Mouse (Mus musculus) forebrain, embryonic 10.5 days (tissue): ENCODE results near the gene Ddx52. TPM values are rescaled to one million over a fixed set of nuclear protein-coding genes. Genes with fewer than 3 reads are reported as not detected.

Source experiments
- DNase-seq: peaks from one replicate; pipeline ENCODE4 v3.0.0-alpha.2; 2017; ENCODE audit warnings: low spot score; ENCODE audit errors: extremely low spot score
- H3K27ac ChIP-seq: fragments of 300-500 bp; sonication (generic); 2 replicates; pipeline ENCODE4 v1.5.1; 2016; ENCODE audit warnings: mild to moderate bottlenecking
- H3K27me3 ChIP-seq: fragments of 300-500 bp; sonication (generic); 2 replicates; pipeline ENCODE4 v1.6.1; 2016; ENCODE audit warnings: mild to moderate bottlenecking; ENCODE audit not compliant: poor library complexity, severe bottlenecking
- H3K36me3 ChIP-seq: fragments of 300-500 bp; sonication (generic); replicated peaks from 2 replicates; pipeline ENCODE4 v1.6.1; 2016; ENCODE audit warnings: mild to moderate bottlenecking, moderate library complexity
- H3K4me1 ChIP-seq: fragments of 300-500 bp; sonication (generic); 2 replicates; pipeline ENCODE4 v1.6.1; 2016
- H3K4me3 ChIP-seq: fragments of 300-500 bp; sonication (generic); 2 replicates; pipeline ENCODE4 v1.5.1; 2016; ENCODE audit warnings: mild to moderate bottlenecking, moderate library complexity
- H3K9me3 ChIP-seq: fragments of 300-500 bp; sonication (generic); 2 replicates; pipeline ENCODE4 v1.6.1; 2016; ENCODE audit warnings: mild to moderate bottlenecking, moderate library complexity
- WGBS: fragments of 180-500 bp; shearing (Covaris S2); methylation state at CpG from one replicate; pipeline ENCODE4 v1.1.7; 2016; 5-methylcytosine and 5-hydroxymethylcytosine counted together
- polyA plus RNA-seq: library from polyadenylated mRNA; unstranded; fragments of >200 nt; fragmentation: Nextera tagmentation; extraction: Ambion mirVana; gene quantifications from 2 replicates; pipeline ENCODE4 v1.2.1, GENCODE M21; 2016

Ddx52 gene
- polyA plus RNA-seq, 1 experiment from 2014 or later: 50.3 TPM

DNA sequence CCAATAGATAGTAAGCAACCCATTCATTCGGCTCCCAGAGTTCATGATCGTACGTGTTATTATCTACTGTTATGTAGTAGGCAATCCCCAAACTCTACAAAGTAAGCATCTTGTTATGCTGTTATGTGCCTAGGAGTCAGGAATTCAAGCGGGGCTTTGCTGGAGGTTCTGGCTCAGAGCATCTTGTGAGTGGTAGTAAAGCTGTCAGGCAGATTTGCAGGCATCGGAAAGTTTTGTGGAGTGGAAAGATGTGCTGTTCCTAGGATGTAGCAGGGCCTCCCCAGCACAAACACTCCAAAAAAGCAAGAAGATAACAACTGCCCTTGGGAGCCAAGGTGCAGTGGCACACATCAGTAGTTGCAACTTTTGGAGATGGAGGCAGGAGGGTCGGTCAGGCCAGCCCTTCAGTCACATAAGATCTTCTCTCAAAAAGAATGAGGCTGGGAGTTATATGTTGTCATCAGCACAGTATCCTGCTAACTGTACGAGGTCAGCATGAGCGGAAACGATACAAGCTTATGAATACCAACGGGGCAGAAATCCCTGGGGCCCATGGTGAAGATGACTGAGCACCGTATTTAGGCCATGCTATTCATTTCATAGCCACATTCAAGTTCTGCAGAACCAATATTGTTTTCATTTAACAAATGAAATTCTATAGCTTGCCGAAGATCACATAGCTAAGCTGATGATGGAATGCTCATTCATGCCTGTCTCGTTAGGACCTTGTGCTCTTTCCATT is 34.5 kb downstream of the Ddx52 start:
- no peak for DNase-seq
- Histone ChIP-seq H3K9me3 (no peaks in the 10 kb centered on the region), H3K4me1 (peaks cover 16% of the 10 kb centered on the region), H3K4me3 (no peak overlapping the region), H3K27me3 (no peaks in the 10 kb centered on the region), H3K36me3 (peaks cover 86% of the 10 kb centered on the region), H3K27ac (no peak overlapping the region)
- 91% methylated on average over 13 of the region's 13 CpGs for whole genome bisulfite sequencing

GRCm38 (mm10) chr11:83977810-83978209 is 35.9 kb downstream of the Ddx52 start:
- DNase-seq: no peak
- no peaks in the 10 kb centered on the region for H3K9me3 ChIP-seq
- no peak overlapping the region for H3K27ac ChIP-seq
- whole genome bisulfite sequencing: 88% methylated on average over 2 of the region's 2 CpGs
- H3K36me3 ChIP-seq: peaks cover 86% of the 10 kb centered on the region
- no peak overlapping the region for H3K4me3 ChIP-seq
- H3K4me1 ChIP-seq: peaks cover 16% of the 10 kb centered on the region
- no peaks in the 10 kb centered on the region for H3K27me3 ChIP-seq

DNA sequence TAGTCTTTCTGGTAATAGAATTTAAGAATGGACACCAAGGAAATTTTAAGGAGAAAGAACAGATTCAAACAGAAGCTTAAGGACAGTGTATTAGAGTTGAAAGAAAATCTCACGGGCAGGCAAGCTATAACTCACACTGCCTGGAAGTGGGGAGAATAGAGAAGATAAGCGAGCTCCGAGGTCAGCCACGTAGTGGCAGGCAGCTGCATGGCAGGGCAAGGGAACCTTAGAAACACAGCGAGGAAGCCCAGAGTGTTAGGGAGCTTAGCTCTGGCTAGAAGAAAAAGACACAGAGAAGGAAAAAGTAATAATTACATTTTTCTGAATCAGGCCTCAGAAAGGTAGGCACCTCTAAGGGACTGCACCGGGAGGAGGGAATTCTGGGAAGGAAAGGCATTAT is 38.1 kb downstream of the Ddx52 start:
- DNase-seq: no peak
- Histone ChIP-seq H3K4me1 (peaks cover 3% of the 10 kb centered on the region), H3K4me3 (no peak overlapping the region), H3K27ac (no peak overlapping the region), H3K9me3 (no peaks in the 10 kb centered on the region), H3K27me3 (no peaks in the 10 kb centered on the region), H3K36me3 (peaks cover 87% of the 10 kb centered on the region)
- WGBS: 92% methylated on average over 6 of the region's 6 CpGs

- WGBS: 90% methylated on average over 10 of the region's 10 CpGs
- Histone ChIP-seq H3K36me3 (peaks cover 91% of the 10 kb centered on the region), H3K4me3 (no peak overlapping the region), H3K27me3 (no peaks in the 10 kb centered on the region), H3K9me3 (no peaks in the 10 kb centered on the region), H3K27ac (no peak overlapping the region), H3K4me1 (no peaks in the 10 kb centered on the region)
- DNase-seq: no peak
Observed at GRCm38 (mm10) chr11:83981338-83981737, 39.5 kb downstream of the Ddx52 start.

- 93% methylated on average over 4 of the region's 4 CpGs for WGBS
- no peak overlapping the region for H3K4me3 ChIP-seq
- H3K4me1 ChIP-seq: no peaks in the 10 kb centered on the region
- no peaks in the 10 kb centered on the region for H3K27me3 ChIP-seq
- no peak overlapping the region for H3K27ac ChIP-seq
- H3K9me3 ChIP-seq: no peaks in the 10 kb centered on the region
- H3K36me3 ChIP-seq: peaks cover 94% of the 10 kb centered on the region
- DNase-seq: no peak
Observed at GRCm38 (mm10) chr11:83991701-83992100, 49.8 kb downstream of the Ddx52 start.

DNA sequence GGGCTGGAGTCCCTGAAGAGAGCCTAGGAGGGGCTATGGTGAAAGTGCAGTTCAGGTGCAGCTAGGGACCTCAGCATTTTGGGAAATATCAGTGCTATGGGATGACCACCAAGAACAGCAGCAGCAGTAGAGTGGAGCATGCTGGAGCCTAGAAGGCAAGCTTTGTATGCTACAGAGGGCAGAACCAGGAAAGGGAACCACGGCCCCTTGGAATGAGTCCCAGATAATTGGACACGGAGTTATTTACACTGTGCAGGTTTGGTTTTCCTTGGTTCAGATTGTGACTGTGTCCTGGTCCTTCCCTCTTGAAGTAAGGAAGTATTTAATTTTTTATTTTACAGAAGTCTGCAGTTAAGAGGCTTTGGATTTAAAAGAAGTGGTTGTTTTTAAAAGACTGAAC is 51.6 kb downstream of the Ddx52 start:
- no peak for DNase-seq
- no peak overlapping the region for H3K4me3 ChIP-seq
- no peaks in the 10 kb centered on the region for H3K27me3 ChIP-seq
- H3K27ac ChIP-seq: no peak overlapping the region
- H3K36me3 ChIP-seq: peaks cover 95% of the 10 kb centered on the region
- no peaks in the 10 kb centered on the region for H3K9me3 ChIP-seq
- H3K4me1 ChIP-seq: no peaks in the 10 kb centered on the region
- WGBS: 90% methylated on average over 2 of the region's 2 CpGs

- H3K9me3 ChIP-seq: no peaks in the 10 kb centered on the region
- DNase-seq: no peak
- H3K27me3 ChIP-seq: no peaks in the 10 kb centered on the region
- no peaks in the 10 kb centered on the region for H3K4me1 ChIP-seq
- H3K27ac ChIP-seq: no peak overlapping the region
- 85% methylated on average over 3 of the region's 3 CpGs for WGBS
- H3K36me3 ChIP-seq: peaks cover 95% of the 10 kb centered on the region
- H3K4me3 ChIP-seq: no peak overlapping the region
Observed at GRCm38 (mm10) chr11:83994481-83994880, 52.6 kb downstream of the Ddx52 start.

GRCm38 (mm10) chr11:83995535-83995950 is 53.7 kb downstream of the Ddx52 start:
- H3K27ac ChIP-seq: no peak overlapping the region
- WGBS: 89% methylated on average over 2 of the region's 2 CpGs
- H3K27me3 ChIP-seq: no peaks in the 10 kb centered on the region
- H3K36me3 ChIP-seq: peaks cover 91% of the 10 kb centered on the region
- no peak for DNase-seq
- no peaks in the 10 kb centered on the region for H3K4me1 ChIP-seq
- no peaks in the 10 kb centered on the region for H3K9me3 ChIP-seq
- no peak overlapping the region for H3K4me3 ChIP-seq

DNA sequence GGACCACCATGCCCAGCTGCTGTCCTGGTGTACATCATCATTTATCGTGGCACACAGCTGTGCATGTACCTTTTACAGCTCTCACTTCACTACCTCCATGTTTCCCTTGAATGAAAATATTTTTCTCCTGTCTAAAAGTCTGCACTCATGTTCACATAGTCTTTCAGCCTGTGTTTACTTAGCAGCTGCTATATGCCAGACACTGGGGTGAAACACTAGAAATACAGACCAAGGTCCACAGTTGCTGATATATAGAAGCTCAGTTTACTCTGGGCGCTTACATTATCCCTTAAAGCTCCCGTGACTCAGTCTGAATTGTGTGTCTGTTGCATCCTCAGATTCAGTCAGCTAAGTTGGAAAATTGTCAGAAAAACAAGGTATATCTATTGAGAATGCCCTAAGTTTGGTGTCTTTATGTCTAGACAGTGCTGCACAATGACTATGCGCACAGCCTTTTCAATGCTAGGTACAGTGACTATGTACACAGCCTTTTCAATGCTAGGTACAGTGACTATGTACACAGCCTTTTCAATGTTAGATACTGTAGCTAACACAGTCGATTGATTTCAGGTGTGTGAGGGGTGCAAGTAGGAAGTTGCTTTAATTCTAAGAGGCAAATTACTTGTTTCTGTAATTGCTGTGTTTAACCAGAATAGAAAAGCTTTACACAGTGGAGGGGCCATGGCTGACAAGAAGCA is 55.5 kb downstream of the Ddx52 start:
- Histone ChIP-seq H3K4me3 (no peak overlapping the region), H3K36me3 (peaks cover 91% of the 10 kb centered on the region), H3K27me3 (no peaks in the 10 kb centered on the region), H3K27ac (no peak overlapping the region), H3K4me1 (no peaks in the 10 kb centered on the region), H3K9me3 (no peaks in the 10 kb centered on the region)
- DNase-seq: no peak
- 90% methylated on average over 5 of the region's 5 CpGs for WGBS

- H3K9me3 ChIP-seq: no peaks in the 10 kb centered on the region
- H3K36me3 ChIP-seq: peaks cover 92% of the 10 kb centered on the region
- no peak overlapping the region for H3K27ac ChIP-seq
Observed at GRCm38 (mm10) chr11:83998993-83999392, 57.1 kb downstream of the Ddx52 start.

GRCm38 (mm10) chr11:83999411-83999915 is 57.6 kb downstream of the Ddx52 start:
- Histone ChIP-seq H3K4me3 (no peak overlapping the region), H3K9me3 (no peaks in the 10 kb centered on the region), H3K4me1 (no peaks in the 10 kb centered on the region), H3K27me3 (no peaks in the 10 kb centered on the region), H3K36me3 (peaks cover 92% of the 10 kb centered on the region), H3K27ac (no peak overlapping the region)
- 91% methylated on average over 4 of the region's 4 CpGs for WGBS
- no peak for DNase-seq

More at GRCm38 (mm10) chr11:83998993-83999392, 57.1 kb downstream of the Ddx52 start:
- H3K27me3 ChIP-seq: no peaks in the 10 kb centered on the region
- no peak overlapping the region for H3K4me3 ChIP-seq
- DNase-seq: no peak
- no peaks in the 10 kb centered on the region for H3K4me1 ChIP-seq
- 89% methylated on average over 3 of the region's 3 CpGs for WGBS

GRCm38 (mm10) chr11:84001257-84001656 is 59.4 kb downstream of the Ddx52 start:
- H3K9me3 ChIP-seq: no peaks in the 10 kb centered on the region
- no peaks in the 10 kb centered on the region for H3K4me1 ChIP-seq
- no peak overlapping the region for H3K4me3 ChIP-seq
- no peak for DNase-seq
- H3K27me3 ChIP-seq: no peaks in the 10 kb centered on the region
- H3K27ac ChIP-seq: no peak overlapping the region
- WGBS: 77% methylated on average over 3 of the region's 3 CpGs
- peaks cover 86% of the 10 kb centered on the region for H3K36me3 ChIP-seq

DNA sequence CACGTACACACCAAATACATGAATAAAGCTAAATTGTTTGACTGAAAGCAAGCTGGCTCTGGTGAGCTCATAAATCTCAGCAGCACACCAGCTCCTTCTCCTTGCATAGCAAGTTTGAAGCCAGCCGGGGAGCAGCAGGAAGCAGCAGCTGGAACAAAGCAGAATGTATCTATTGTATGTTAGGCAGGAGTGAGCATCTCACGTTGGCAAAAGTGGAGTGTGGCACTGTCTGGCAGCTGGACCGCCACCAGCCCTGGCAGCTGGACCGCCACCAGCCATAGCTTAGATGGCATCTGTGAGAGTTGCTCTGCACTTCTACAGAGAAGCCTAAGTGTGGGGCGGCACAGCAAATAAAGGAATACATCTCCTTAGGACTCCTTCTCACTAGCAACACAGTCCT is 62.1 kb downstream of the Ddx52 start:
- no peaks in the 10 kb centered on the region for H3K4me1 ChIP-seq
- no peaks in the 10 kb centered on the region for H3K9me3 ChIP-seq
- 94% methylated on average over 6 of the region's 6 CpGs for WGBS
- H3K4me3 ChIP-seq: no peak overlapping the region
- DNase-seq: no peak
- peaks cover 70% of the 10 kb centered on the region for H3K36me3 ChIP-seq
- no peaks in the 10 kb centered on the region for H3K27me3 ChIP-seq
- no peak overlapping the region for H3K27ac ChIP-seq
